Mouse (Mus musculus) thymus, postnatal 0 days (tissue): ENCODE measurements around the gene Cerkl. TPM values are rescaled to one million over a fixed set of nuclear protein-coding genes. Genes with fewer than 3 reads are reported as not detected.

Source experiments
- DNase-seq: peaks from one replicate; pipeline ENCODE4 v3.0.0-alpha.2; 2015; ENCODE audit warnings: low spot score
- polyA plus RNA-seq: library from polyadenylated mRNA; unstranded; fragments of >200 nt; fragmentation: Nextera tagmentation; extraction: Ambion mirVana; gene quantifications from 2 replicates; pipeline ENCODE4 v1.2.1, GENCODE M21; 2015

Gene Cerkl
- polyA plus RNA-seq, 1 experiment from 2014 or later = 4.3 TPM

- no peak for DNase-seq
Observed at GRCm38 (mm10) chr2:79328079-79328478, 128.5 kb downstream of the Cerkl start.

DNA sequence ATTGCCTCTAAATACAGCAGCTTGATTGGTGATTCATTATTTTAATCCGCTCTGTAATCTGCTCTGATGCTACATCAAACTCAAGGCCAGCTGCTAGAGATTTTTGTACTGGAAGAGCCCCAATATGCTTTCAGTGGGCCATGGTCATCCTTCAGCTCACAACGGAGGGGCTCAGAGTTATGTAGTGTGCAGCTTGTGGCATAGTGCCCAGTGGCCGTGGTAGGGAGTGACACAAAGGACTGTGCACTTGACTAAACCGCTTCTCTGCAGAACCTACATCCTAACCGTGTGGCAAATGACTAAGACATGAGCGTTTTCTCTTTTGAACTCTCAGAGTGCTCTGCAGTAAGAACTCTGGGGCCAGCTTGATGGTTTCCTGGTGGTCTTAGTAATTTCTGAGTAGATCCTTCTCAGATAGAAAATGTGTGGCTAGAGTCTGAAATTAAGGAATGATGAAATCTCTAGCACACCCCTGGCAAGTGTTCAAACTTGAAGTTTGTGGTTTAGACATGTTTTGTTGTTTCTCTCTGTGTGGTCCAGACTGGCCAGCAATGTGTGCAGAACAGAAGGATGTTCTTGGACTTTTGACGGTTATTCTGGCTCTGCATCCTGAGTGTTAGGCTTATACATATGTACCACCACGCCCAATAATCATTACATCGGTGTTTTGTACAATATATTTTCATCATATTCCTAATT is 140.3 kb downstream of the Cerkl start:
- DNase-seq = no peak

GRCm38 (mm10) chr2:79315108-79315507 is 141.5 kb downstream of the Cerkl start:
- no peak for DNase-seq

DNA sequence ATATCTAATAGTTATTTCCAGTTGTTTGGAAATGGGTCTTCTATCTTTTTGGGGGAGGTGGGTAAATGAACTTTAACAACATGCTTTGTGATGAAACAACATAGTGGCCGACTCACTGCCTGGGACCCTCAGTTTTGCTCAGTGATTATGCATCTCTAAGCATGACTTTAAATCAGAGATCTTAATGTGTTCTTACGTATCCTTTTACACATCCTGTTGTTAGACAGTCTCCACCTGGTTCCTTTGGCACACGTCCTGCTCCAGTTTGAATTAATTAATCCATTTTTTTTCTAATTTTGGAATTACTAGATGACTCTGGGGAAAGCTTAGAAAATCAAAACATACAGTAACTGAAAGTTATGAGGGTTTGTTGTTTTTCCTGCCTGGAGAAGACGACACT is 144.1 kb downstream of the Cerkl start:
- DNase-seq = no peak

DNA sequence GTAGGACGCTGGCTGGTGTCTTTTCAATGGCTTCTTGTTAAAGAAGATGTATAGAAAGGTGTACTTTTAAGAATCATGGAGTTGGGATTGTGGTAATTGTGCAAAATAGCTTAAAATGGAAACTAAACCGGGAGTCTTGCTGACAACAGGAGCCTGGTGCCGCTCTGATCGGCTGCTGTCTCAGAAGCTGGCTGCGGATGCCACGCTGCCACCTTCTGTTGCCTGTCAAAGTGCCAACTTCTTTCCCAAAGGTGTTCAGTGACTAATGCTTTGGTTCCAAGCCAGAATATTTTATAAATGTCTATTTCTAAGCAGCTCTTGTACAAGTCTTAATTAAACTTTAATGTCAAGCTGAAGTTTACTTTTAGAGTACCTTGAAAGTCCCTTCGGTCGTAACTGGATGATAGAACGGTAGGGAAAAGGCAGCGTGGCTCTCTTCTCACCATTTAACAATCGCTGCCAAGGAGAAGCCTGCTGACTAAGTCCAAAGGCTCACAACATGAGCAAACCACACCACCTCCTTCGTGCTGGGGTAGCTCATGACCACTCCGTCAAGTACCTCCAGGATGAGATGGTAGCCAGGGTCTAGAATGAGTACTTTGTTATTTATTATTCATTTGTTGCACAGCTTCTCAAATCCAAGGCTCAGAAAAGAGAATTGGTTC is 147.0 kb downstream of the Cerkl start:
- DNase-seq = no peak

DNA sequence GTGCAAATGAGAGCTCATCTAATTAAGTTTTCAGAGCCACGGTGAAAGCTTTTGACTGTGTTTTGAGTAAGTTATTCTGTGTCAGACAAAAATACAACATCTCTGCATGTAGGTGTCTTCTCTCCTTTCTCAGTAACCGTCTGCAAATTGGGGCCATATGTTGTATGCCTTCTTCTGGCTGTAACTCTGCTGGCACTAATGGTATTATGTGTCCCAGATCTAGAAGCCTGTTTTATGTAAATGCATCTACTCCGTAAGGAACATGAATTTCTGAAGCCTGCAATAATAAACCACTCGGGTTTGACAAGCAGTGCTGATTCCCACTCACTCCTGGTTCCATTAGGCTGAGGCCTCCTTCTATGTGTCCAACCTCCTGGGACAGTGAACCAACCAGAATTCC is 149.0 kb downstream of the Cerkl start:
- DNase-seq = no peak

DNA sequence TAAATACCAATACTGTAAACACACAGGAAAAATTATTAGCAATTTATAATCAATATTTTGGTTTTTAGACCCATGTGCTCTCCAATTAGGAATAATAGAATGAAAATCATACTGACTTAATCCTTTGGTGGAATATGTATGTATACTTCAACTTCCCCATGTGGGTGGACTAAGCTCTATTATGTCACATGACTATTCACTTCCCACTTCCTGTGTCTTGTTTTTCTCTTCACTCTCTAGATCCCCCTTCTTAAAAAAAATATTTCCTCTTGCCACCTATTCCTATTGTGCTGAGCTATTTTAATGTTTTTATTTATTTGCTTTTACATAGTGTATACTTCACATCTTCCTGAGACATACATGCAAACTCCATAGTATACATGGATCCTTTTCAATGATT is 154.2 kb downstream of the Cerkl start:
- no peak for DNase-seq

DNA sequence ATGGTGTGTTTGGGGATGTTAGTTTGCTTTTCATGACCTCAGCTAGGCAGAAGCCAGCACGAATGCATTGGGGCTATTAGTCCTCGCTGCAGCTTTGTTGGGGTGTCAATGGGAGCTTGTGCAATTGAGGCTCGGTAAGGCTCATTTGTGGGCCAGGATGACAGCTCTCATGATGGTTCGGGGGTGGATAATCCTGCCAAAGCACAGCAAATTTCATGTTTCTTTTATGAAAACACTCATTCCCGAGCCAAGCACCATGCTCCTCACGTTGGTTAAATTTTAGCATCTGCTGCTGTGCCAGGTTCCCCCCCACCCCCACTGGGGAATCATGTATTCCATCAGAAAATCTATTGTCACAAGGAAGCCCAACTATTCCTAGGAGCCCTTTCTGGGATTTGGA is 164.2 kb downstream of the Cerkl start:
- no peak for DNase-seq

GRCm38 (mm10) chr2:79291922-79292321 is 164.7 kb downstream of the Cerkl start:
- no peak for DNase-seq

- DNase-seq = no peak
Observed at GRCm38 (mm10) chr2:79290149-79290548, 166.4 kb downstream of the Cerkl start.

DNA sequence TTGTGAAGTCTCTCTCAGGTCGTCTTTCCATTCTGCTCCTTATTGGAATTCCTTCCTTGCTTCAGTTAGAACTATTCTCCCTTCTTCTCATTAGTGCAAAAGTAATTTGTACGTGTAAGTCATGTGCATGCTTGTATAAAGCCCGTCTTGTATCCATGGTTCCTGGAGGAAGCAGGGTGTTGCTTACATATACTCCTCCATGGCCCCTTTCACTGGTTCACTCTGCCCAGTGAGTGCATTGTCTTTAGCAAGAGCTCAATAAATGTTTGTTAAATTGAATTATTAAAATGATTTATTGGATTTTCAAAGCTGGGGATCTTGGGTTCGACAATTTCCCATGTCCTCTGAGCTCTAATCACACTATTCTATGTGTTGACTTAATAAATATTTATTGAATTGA is 172.4 kb downstream of the Cerkl start:
- DNase-seq = no peak

Other genes with a start within 250 kb of the Cerkl start
- gene Itga4, start 201.4 kb downstream of the Cerkl start, polyA plus RNA-seq = 20.3 and 24.6 TPM in 2 replicates
- not detected in 2 replicates for gene Neurod1, start within 50 bp of the Cerkl start, polyA plus RNA-seq
- 4.7 and 4.9 TPM in 2 replicates for gene Itprid2, start 178.6 kb upstream of the Cerkl start, polyA plus RNA-seq